Mouse (Mus musculus) adrenal gland, adult 8-10 months (tissue): Measurements from ENCODE around the gene Xrcc6. TPM values are rescaled to one million over a fixed set of nuclear protein-coding genes. Genes with fewer than 3 reads are reported as not detected.
"Not testable (repeated sequence)": the region's sequence is repeated elsewhere in the genome, so short reads cannot be mapped to it uniquely, and the experiment has no call there.

Experiments used
- DNase-seq: peaks from one replicate; pipeline ENCODE4 v3.0.0; 2022
- total RNA-seq, 4 experiments: library from RNA; stranded (reverse); gene quantifications; 2 replicates each; pipeline ENCODE4 v1.2.4; 2022

The Xrcc6 gene
- total RNA-seq, 4 experiments from 2014 or later: 64.2 to 93.2 (median 75.4) TPM

DNA sequence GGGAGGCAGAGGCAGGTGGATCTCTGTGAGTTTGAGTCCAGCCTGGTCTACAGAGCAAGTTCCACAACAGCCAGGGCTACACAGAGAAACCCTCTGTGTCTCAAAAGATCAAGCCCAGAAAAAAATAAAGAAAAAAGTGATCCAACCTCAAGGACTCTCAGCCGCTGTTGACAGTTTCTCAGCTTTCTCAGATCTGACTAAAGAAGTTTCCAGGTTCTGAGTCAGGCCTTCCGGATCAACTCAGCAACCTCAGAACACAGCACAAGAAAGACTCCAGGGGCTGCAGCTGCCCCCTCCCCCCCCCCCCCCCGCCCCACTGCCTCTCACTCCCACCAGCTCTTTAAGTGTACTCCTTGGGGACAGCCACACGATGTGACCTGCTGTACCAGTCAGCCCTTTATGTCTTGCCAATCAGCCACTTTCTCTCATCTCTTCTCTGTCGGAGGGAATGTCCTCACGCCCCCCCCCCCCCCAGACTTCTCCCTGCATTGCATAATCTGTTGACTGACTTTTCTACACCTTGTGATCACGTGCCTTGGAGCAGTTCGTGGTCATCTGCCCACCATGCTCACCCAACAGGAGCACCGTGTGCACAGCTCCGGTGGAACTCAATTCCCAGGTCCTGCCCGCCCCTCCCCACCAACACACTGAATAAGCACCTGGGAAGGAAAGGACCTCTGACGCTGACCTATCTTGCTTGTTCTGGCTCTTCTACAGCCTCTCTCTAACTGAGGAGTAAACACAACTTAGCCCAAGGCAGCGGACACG, 21.4 kb upstream of the Xrcc6 start:
- DNase-seq: no peak

DNA sequence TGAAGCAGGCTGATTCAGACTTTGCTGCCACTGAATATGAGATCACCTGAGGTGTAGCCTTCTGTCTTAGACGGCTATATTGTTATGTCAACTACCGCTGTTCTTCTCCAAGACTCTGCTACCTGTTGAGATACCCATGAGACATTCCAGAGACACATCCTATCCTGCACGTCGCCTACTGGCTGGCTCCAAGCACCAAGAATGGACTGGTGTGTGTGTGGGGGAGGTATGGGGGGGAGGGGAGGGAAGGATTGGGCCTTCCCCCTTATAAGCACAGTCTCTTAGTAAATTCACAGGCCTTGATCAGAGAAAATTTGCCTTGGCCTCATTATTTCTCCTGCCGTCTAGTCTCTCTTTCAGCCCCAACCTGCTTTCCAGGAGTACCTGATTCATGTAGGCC, 19.8 kb upstream of the Xrcc6 start:
- DNase-seq: no peak

DNA sequence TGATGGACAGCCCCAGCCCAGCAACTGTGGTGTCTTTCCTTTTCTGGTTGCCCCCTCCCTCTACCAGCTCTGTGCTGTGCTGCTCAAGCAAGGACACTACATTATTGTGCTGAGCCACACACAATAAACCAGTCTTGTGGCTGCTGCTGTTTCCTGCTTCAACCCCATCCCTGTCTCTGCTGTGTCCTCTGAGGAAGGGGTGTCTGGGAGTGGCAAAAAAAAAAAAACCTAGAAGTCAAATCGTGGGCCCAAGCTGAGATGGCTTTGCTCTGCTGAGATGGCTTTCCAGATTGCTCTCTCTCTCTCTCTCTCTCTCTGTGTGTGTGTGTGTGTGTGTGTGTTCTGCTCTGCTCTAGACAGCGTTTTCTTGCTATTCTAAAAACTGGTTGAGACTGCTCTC, 19.2 kb upstream of the Xrcc6 start:
- DNase-seq: no peak

DNA sequence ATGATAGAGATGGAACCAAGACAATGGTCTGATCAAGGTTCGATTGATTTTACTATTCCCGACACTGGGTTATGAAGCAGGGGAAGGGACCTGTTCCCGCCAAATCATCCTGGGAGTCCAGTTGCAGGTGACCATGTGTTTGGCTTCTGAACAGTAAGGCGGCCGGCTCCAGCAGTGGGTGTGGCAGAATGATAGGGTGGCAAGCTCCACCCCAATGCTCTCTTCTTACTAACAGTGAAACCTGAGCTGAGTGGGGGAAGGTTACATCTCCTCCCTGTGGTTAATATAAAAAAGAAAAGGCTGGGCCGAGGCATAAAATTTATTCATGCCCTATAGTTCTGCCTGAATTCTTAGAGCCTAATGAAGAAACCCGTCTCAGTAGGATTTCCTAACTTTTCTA, 18.5 kb upstream of the Xrcc6 start:
- DNase-seq: no peak

DNA sequence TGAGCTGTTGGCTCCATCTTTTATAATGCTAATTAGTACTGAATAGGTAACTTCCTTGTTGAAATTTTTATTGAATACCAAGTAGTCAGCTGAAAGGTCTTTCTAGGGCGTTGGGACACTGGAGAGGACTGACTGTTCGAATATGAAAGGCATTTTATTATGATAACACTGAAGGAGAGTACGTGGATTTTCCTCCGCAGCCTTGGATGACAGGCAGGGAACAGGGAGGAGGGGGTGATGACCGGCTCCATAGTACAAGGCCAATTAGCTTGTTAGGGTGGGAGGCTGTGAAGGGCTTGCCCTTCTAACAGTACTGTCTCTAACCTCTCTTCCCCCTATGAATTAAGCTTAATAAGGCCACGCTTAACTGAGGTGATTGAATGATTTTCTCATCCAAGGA, 18.0 kb upstream of the Xrcc6 start:
- not testable (repeated sequence) for DNase-seq

DNA sequence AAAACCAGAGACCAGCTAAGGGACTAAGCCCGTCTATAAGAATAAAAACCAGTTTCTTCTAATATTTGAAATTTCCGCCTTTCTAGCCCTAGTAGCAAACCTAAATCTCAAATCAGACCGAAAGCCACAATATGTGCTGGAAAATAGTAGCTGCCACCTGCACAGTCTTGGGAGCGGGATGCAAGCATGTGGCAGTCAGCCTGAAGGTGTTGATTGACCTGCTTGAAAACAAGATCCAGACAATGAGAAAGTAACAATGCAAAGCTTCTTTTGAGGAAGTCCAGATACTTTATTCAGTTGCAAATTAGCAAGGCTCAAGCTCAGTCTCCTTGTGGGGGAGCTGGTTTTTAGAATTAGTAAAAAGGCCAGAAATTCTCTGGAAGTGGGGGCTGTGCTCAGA, 17.1 kb upstream of the Xrcc6 start:
- not testable (repeated sequence) for DNase-seq

DNA sequence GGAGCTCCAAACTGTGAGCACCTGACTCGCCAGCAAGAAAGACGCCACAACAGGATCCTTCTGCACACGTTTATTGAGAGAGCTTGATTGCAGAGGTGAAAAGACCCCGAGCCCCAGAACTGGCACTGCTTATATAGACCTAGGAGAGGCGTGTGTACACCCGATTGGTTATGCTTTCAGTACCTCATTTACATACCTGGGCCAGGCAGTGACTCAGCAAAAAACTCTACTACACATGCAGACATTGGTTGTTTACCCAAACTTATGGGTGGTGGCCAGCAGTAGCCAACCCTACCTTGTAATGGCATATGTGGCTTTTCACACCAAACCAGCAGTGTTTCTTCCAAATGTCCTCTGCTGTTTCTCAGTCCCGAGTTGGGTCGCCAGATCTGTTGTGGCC, 12.5 kb upstream of the Xrcc6 start:
- DNase-seq: not testable (repeated sequence)

DNA sequence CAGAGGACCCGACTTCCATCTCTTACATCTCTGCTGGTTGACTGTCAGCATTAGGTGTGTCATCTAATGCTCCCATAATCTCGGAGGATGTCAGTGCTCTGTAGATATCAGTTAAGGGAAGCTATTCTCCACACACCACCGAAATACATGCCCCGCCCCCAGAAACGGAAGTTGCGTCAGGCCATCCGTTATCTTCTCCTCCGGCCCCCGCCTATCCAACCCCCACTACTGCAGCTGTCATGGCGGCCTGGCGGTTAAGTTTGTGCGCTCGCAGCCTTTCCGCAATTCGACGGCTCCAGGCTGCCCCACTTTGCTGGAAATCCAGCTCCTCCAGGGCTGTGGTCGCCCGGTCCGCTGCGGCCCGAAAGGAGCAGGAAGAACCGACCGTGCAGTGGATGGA, 7.3 kb upstream of the Xrcc6 start, which contains the start of gene 1700029P11Rik:
Gene 1700029P11Rik (plus strand): TSS at position 220 of the 400 bp plus-strand sequence.
- DNase-seq: no peak

DNA sequence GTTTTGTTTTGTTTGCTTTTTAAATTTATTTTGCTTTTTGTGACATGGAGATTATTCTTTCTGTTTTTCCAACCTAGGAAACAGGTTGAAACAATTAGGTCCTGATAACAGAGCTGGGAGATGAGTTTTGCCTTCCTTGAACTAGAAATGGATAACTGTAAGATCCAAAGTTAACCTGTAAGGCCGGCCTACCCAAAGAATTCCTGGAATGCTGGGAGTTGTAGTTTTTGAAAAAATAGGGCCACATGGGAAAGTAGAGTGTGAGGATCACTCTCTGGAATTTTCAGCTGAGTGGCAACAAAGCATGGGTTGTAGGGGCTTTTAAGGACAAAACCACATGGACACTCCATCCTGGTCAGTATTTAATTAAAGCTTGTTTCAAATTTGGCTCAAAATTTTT, 5.5 kb upstream of the Xrcc6 start:
- no peak for DNase-seq

DNA sequence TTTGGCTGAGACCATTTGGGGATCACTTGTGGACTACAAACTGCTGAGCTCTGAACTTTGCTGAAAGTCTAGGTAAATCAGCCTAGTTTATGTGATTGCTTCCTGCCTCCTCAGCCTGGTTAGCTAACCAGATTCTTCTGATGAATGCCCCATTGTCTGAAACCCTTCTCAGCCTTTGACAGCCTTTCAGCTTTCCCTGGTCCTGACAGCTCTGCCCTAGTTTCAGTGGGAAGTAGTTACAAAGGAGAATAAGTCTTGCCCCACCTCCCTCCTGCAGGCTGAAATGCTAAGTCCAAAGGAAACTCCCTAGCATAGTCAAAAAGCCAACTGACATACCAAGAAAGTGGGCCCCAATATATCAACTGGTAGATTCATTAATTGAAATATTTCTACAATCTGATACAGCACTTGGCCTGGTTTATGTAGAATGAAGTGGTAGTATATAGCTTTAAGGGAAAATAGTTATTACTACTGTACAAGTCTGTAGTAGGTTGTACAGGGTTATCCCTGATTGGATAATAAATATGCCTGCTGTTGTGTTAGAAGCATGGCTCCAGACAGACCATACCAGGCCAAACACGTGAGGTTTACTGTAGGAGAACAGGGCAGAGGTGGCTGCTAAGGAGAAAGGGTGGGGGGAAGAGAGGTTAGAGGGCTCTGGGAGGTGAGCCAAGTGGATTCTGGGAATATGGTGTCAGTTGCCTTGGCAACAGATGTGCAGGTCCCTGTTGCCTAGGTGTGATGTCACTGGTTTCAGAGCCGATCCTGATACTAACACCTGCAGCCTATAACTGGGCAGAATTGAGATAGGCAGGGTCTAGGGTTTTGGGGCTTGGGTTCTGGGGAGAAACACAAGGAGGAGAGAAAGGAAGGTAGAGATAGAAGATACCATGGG, 2.1 kb upstream of the Xrcc6 start:
- DNase-seq: no peak

DNA sequence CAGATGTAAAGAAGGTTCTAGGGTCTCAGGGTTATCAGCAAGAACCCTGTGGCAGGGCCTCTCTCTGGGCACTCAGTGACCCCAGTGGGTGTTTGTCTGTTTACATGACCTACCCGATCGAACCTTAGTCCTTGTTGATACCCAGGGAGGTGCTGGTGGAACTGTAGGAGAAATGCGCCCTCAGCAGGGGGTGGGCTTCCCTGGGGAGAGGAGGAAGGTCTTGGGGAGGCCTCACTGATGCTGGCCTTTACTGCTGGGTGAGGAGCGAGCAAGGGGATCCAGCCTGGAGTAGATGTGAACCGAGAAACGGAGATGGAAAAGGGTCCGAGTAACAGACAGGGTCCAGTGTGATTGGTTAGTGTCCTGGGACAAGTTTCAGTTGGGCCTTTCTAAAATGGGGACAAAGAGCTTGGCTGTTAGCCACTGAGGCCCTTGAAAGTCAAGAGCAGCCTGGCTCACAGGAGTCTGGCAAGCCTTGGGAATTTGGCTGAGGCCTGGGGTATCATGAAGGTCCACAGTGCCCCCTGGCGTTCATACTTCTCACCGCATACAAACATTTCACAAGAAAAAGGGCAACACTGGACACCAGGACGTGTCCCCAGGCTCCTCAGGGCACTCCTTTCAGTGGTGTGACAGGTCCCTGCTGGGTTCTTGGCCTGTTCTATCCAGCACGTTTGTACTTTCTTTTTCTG, 1.9 kb downstream of the Xrcc6 start:
- DNase-seq: peak; percentile 91

DNA sequence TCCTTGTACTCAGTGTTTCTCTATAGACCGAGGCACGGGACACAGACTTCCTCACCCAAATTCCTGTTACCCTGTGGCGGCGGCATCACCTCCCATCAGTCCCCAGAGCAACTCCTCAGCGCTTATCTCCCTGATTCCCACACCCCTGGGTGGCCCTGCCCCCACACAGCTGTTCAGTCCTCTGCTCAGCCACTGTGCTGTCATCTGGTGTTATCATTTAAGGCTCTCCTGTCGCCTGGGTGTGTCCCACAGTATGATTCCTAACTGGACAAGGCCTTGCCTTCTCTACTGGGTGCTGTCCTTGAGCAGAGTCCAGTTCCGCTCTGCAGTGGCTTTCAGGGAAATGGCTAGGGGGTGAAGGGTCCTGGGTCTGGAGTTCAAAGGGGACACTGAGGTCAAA, 2.9 kb downstream of the Xrcc6 start:
- no peak for DNase-seq

DNA sequence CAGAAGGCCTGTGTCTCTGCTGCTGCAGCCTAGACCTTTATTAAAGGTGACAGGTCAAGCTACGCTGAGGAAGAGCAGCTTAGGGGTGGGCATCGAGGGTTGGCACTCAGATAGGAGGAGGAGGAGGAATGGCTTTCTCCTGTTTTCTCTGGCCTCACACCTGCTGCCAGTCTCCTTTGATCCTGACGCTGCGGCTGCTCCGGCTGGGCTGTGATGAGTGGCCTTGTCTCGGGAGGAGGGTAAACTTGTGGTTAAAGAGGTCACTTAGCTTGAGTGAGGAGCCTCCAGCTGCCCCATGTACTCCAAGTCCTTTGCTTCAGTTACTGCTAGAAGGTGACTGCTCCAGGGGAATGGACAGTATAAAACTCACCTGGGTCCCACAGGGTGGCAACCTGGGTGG, 6.4 kb downstream of the Xrcc6 start:
- no peak for DNase-seq

DNA sequence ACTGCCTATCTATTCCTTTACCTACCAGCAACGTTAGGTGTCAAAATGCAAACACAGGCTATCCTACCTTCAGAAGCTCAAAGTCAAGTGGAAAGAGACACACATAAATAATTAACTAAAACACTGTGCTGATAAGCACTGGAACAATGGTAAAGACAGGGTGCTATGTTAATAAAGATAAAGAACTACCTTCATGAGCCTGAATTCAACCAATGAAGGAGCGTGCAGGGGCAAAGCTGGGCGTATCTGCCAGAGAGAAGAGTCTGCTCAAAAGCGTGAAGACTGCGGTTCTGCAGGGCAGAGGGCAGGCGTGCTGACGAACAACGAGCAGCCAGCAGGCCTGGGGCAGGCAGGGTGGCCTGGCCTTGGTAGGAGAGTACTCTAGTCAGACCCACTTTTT, 16.6 kb downstream of the Xrcc6 start:
- no peak for DNase-seq

DNA sequence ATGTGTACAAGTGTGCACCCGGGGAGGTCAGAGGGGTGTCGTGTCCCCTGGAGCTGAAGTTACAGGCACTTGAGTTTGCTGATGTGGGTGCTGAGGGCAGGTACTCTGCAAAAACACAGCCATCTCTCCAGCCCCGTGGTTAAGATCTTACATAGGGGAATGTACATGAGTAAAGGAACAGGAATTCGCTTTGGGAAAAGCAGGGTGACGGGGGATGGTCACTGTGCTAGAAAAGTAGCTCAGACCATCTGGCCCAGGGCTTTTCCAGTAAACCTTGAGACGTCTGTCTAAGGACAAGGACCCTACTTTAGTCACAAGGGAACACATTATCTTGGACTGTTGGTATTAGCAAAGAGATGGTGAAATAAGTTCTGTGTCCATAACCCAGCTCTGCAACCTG, 24.3 kb downstream of the Xrcc6 start:
- DNase-seq: no peak

DNA sequence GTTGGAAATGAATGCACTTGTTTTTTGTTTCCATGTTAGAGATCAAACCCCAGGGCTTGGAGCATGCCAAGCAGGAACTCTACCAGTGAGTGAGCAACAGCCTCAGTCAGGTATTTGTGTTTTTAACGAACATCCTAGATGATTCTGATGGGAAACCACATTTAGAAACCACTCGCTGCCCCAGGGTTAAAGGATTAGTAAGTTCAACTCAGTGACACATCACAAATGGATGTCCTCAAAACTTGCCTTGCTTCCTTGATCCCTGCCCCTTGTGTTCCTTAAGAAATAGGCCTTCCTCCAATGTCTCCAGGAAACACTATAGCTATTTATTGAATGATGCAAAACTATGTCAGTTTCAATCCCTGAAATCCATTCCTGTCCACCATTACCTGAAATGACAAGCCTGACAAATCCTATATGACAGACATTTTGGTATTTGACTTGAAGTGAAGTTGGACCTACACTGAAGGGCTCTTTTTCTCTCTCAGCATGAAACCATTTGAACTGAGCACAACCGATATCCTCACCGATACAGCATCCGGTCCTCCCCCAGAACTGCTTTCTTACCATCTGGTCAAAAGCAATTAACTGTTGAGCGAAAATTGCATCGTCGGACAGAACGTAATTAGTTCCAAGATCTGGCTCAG, 27.2 kb downstream of the Xrcc6 start:
- no peak for DNase-seq

DNA sequence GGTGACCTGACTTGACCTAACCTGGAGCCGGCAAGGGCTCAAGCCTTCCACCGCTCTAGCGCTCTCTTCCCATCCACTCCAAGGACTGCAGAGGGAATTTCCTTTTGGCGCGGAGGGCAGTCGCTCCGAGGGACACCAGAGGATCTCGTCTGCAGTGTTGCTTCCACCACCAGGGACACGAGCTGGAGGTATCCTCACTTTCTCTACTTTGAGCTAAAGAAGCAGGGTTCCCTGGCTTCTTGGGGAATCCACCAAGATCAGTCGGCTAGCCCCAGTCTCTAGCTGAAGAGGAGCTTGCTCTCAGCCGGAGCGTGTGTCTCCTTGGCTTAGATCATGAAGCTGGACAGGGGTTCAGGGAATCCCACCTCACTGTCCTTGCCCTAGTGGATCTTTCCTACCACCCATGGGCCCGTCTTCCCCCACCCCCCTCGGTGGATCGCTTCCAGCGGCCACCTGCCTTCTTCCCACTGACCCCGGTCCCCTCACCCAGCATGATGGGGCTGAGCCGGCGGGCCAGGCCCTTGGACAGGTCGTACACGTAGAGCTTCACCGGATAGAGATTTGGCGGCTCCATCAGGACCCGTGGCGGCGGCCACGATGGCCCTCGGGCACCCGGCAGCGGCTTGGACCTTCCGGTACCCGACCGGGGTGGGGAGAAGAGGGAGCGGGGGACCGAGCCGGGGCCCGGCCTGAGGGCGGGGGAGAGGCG, 27.9 kb downstream of the Xrcc6 start:
- DNase-seq: no peak

DNA sequence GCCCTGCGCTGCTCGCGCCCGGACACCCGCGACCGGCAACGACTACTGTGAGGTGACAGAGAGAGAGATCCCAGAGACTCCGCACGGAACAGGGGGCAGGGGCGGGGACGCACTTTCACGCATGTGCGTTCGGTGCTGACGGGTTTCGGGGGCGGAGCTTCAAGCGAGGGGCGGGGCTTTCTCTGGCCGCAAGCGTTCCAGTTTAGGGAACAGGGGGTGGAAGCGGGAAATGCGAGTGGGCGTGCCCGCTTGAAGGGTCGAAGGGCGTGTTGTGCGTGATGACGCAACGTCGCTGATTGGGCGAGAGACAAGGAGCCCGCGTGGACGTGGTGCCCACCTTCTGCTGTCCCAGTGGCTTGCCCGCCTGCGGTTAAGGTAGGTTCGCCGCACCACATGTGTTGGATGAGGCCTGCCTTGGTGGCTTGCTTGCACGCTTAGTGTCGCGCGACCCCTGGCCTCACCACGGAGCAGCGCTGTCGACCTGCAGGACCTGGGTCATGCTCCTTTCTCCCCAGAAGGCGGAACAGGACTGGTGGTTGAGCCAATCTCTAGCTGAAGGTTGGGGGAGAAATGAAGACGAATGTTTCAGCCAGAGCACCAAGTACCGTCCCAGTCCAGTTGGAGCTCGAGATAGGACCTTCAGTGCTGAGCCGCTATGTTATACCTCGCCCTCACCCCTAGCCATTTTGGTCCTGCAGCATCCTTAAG, 28.6 kb downstream of the Xrcc6 start:
- DNase-seq: peak; percentile 99

DNA sequence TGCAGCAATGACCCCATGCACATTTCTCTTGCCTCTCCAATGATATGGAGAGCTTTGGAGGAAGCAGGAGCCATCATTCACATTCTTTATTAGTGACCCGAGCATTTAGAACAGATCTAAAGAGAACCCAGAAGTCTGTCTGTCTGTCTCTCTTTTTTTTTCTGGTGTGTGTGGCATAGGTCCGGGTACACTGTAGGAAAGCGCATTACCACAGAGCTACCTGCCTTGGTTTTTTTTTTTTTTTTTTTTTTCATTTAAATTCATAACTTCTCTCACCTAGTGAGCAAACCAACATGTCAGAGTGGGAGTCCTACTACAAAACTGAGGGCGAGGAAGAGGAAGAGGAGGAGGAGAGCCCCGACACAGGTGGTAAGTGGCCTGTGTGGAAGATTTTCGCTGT, 29.2 kb downstream of the Xrcc6 start:
- no peak for DNase-seq

DNA sequence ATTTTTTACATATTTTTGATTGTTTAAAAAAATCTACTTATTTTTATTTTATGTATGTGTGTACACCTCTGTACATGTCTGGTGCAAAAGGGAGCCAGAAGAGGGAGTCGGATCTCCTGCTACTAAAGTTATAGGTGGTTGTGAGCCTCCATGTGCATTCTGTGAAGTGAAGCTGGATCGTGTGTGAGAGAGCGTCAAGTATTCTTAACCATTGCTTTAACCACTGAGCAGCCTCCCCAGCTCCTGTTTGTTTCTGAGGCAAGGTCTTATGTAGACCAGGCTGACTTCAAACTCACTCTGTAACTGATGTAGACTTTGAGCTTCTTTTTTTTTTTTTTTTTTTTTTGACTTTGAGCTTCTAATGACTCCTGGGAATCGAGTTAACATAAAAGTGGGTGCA, 29.8 kb downstream of the Xrcc6 start:
- DNase-seq: no peak

DNA sequence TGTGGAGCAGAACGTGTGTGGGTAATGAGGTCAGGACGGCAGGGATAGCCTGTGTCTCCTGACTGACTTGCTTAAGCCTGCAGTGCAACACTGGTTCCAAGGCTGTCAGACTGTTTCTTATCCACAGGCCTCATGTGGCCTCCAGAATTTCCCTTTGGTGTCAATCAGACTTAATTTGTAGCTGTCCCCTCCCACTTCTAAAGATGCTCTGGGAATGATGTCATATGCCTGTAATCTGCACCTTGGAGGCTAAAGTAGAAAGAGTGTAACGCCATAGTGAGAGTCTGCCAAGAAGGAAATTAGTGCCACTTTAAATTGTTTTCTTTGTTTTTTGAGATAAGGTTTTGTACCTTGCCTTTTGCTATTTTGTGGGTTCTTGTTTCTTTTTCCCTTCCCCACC, 31.7 kb downstream of the Xrcc6 start:
- DNase-seq: peak; percentile 42
